Mouse (Mus musculus): ENCODE measurements around the gene 6430550D23Rik. TPM values are rescaled to one million over a fixed set of nuclear protein-coding genes. Genes with fewer than 3 reads are reported as not detected.

Gene 6430550D23Rik
- 1 to 10 TPM; 1.5 to 2.8 TPM for total RNA-seq (2021)
- long read RNA-seq, experiment 1, partial matches to known transcripts: 0 of 3 reads
- long read RNA-seq, experiment 1, other reads (novel, unspliced or antisense): 3 of 3 reads
- long read RNA-seq, experiment 2, partial matches to known transcripts: 0 of 1 reads
- long read RNA-seq, experiment 2, other reads (novel, unspliced or antisense): 1 of 1 reads

- DNase-seq: peak; percentile 99 to 100
Measured at GRCm38 (mm10) chr2:156007888-156008532, at the start of gene 6430550D23Rik, which contains the start of gene Ergic3. TSS of gene 6430550D23Rik (minus strand) at chr2:156007977. TSS of gene Ergic3 (plus strand) at chr2:156008045.

- no peak for DNase-seq
Measured at GRCm38 (mm10) chr2:156052816-156053215, 45.0 kb upstream of the 6430550D23Rik start, which contains the start of gene Fer1l4. TSS of gene Fer1l4 (minus strand) at chr2:156052947.

- no peak for DNase-seq
Measured at GRCm38 (mm10) chr2:156047929-156048328, 40.2 kb upstream of the 6430550D23Rik start.

GRCm38 (mm10) chr2:156042903-156043302 is 35.1 kb upstream of the 6430550D23Rik start:
- no peak for DNase-seq

GRCm38 (mm10) chr2:156039390-156039789 is 31.6 kb upstream of the 6430550D23Rik start:
- DNase-seq: no peak

GRCm38 (mm10) chr2:156025482-156025881 is 17.7 kb upstream of the 6430550D23Rik start:
- DNase-seq: no peak

- no peak for DNase-seq
Measured at GRCm38 (mm10) chr2:156021765-156022164, 14.0 kb upstream of the 6430550D23Rik start.

- no peak for DNase-seq
Measured at GRCm38 (mm10) chr2:156021219-156021618, 13.4 kb upstream of the 6430550D23Rik start.

GRCm38 (mm10) chr2:156018106-156018505 is 10.3 kb upstream of the 6430550D23Rik start:
- DNase-seq: peak; percentile 5 to 61

GRCm38 (mm10) chr2:156005393-156005792 is 2.4 kb downstream of the 6430550D23Rik start:
- no peak for DNase-seq

- peak; percentile 14 to 59 for DNase-seq
Measured at GRCm38 (mm10) chr2:155991863-155992321, 15.9 kb downstream of the 6430550D23Rik start.

- DNase-seq: no peak
Measured at GRCm38 (mm10) chr2:155991151-155991550, 16.6 kb downstream of the 6430550D23Rik start.

GRCm38 (mm10) chr2:155989085-155989484 is 18.7 kb downstream of the 6430550D23Rik start:
- no peak for DNase-seq

- DNase-seq: no peak
Measured at GRCm38 (mm10) chr2:155987131-155987530, 20.6 kb downstream of the 6430550D23Rik start.

- no peak for DNase-seq
Measured at GRCm38 (mm10) chr2:155985776-155986175, 22.0 kb downstream of the 6430550D23Rik start.

- peak; percentile 19 to 43 for DNase-seq
Measured at GRCm38 (mm10) chr2:155979328-155979991, 28.3 kb downstream of the 6430550D23Rik start.

- no peak for DNase-seq
Measured at GRCm38 (mm10) chr2:155974087-155974731, 33.6 kb downstream of the 6430550D23Rik start.

GRCm38 (mm10) chr2:155973348-155973747 is 34.4 kb downstream of the 6430550D23Rik start:
- DNase-seq: no peak

GRCm38 (mm10) chr2:155962991-155963390 is 44.8 kb downstream of the 6430550D23Rik start:
- peak in 1 of 2 experiments; percentile 21 for DNase-seq

- DNase-seq: no peak
Measured at GRCm38 (mm10) chr2:155961862-155962261, 45.9 kb downstream of the 6430550D23Rik start.

GRCm38 (mm10) chr2:155959981-155960380 is 47.8 kb downstream of the 6430550D23Rik start:
- no peak for DNase-seq

Measured in adrenal gland, postnatal 36 days (tissue).